Mouse (Mus musculus): ENCODE measurements around the gene Kdm5c. TPM values are rescaled to one million over a fixed set of nuclear protein-coding genes. Genes with fewer than 3 reads are reported as not detected.
A peak's percentile ranks its signal among the peaks of the same experiment; 100 is the strongest.
"Not testable (repeated sequence)": the region's sequence is repeated elsewhere in the genome, so short reads cannot be mapped to it uniquely, and the experiment has no call there.

Kdm5c gene
- polyA plus RNA-seq, 1 experiment from 2014 or later: 33.2 TPM

DNA sequence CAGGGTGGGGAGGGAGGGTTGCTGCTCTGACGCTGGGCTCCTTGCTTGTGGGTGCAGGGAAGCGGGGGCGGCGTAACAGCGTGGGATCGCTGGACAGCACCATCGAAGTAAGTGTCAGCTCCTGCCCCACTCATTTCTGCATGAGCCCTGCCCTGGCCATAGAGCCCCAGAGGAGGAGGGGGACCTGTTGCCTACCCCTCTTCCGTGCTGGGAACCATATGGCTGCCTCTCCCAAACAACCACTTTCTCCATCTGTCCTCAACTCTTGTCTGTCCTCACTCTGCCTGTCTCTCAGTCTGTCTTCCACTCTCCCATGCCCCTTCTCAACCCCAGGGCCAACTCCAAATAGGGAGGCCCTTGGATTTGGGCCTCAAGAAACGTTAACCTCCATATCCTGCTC lies 10.6 kb upstream of the Kdm5c start:
- H3K27me3 ChIP-seq (replicated peaks): peaks cover 4% of the 10 kb centered on the region; the same call in 1 of the 2 replicates
- no peaks in the 10 kb centered on the region for H3K36me3 ChIP-seq
- H3K4me2 ChIP-seq (replicated peaks): no peak overlapping the region
- no peak for ATAC-seq
- H3K4me1 ChIP-seq (replicated peaks): no peaks in the 10 kb centered on the region
- H3K27ac ChIP-seq: no peak overlapping the region
- no peaks in the 10 kb centered on the region for H3K9me3 ChIP-seq
- WGBS: 57% methylated on average over 9 of the region's 9 CpGs
- no peak overlapping the region for H3K4me3 ChIP-seq (replicated peaks)
- no peak overlapping the region for H3K9ac ChIP-seq

DNA sequence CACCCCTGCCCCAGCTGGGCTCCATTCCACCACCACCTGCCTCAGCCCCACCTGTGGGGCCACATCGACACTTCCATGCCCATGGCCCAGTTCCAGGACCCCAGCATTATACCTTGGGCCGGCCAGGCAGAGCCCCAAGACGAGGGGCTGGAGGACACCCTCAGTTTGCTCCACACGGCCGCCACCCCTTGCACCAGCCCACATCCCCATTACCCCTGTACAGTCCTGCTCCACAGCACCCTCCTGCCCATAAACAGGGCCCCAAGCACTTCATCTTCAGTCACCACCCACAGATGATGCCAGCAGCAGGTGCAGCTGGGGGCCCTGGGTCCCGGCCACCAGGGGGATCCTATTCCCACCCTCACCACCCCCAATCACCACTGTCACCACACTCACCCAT lies 9.5 kb upstream of the Kdm5c start:
- Histone ChIP-seq H3K27ac (no peak overlapping the region), H3K4me2 (replicated peaks) (no peak overlapping the region), H3K9ac (no peak overlapping the region), H3K4me1 (replicated peaks) (no peaks in the 10 kb centered on the region), H3K27me3 (replicated peaks) (peaks cover 4% of the 10 kb centered on the region; the same call in 1 of the 2 replicates), H3K36me3 (no peaks in the 10 kb centered on the region), H3K4me3 (replicated peaks) (no peak overlapping the region), H3K9me3 (no peaks in the 10 kb centered on the region)
- no peak for ATAC-seq
- WGBS: 85% methylated on average over 6 of the region's 6 CpGs

DNA sequence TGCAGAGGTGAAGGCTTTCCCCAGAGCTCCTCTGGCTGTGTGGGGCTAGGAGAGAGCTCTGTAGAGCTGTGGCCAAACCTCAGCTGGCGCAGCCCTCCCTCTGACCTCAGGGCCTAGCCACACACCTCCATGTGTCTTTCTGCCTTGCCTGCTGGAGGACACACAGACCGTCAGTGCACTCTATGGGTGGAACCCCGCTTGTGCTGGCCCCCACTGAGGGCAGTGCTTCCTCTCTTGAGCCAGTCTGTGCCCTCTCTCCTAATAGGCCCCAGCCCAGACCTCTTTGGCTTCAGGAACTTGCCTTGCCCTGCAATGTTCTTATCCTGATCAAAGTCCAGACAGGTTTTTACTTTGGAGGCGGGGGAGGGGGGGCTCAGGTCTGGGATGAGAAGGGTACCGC lies 8.5 kb upstream of the Kdm5c start:
- Histone ChIP-seq H3K9ac (no peak overlapping the region), H3K27me3 (replicated peaks) (no peaks in the 10 kb centered on the region; the same call in 1 of the 2 replicates), H3K9me3 (no peaks in the 10 kb centered on the region), H3K27ac (no peak overlapping the region), H3K36me3 (no peaks in the 10 kb centered on the region), H3K4me3 (replicated peaks) (no peak overlapping the region), H3K4me2 (replicated peaks) (no peak overlapping the region), H3K4me1 (replicated peaks) (no peaks in the 10 kb centered on the region)
- peak; percentile 71 for ATAC-seq
- WGBS: 63% methylated on average over 5 of the region's 5 CpGs

DNA sequence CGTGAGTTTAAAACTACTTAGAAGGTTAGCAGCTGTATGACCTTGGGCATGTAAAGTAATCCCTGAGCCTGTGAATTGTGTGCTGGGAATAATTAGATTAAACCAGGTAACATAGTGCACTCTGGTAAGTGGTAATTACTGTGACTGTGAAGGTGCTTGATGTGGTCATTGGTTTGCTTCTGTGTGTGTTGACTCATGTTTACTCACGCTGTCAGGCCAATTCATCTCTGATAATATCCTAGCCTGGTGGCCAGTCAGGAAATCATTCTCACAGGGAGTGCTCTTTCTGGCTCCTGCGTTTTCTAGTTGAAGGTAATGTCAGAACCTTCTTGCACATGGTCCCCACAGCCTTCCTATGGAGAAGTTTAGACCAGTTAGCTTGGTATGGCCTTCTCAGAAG lies 1.3 kb downstream of the Kdm5c start:
- Histone ChIP-seq H3K4me2 (replicated peaks) (peak overlapping the region; percentile 66), H3K9me3 (no peaks in the 10 kb centered on the region), H3K27me3 (replicated peaks) (no peaks in the 10 kb centered on the region), H3K36me3 (no peaks in the 10 kb centered on the region), H3K9ac (peak overlapping the region; percentile 77), H3K4me3 (replicated peaks) (peak overlapping the region; percentile 80), H3K27ac (no peak overlapping the region), H3K4me1 (replicated peaks) (no peaks in the 10 kb centered on the region; the same call in 1 of the 2 replicates)
- ATAC-seq: no peak
- 10% methylated on average over 3 of the region's 3 CpGs for WGBS

GRCm38 (mm10) chrX:152235758-152236157 lies 2.9 kb downstream of the Kdm5c start:
- H3K4me1 ChIP-seq (replicated peaks): no peaks in the 10 kb centered on the region; the same call in 1 of the 2 replicates
- no peak overlapping the region for H3K4me3 ChIP-seq (replicated peaks)
- 0 out of 2 replicates have a peak, but pooled peaks cover 2% of the 10 kb centered on the region for H3K36me3 ChIP-seq
- no peak for ATAC-seq
- WGBS: 56% methylated on average over 1 of the region's 2 CpGs
- H3K9ac ChIP-seq: no peak overlapping the region
- no peaks in the 10 kb centered on the region for H3K9me3 ChIP-seq
- no peak overlapping the region for H3K27ac ChIP-seq
- H3K4me2 ChIP-seq (replicated peaks): no peak overlapping the region
- no peaks in the 10 kb centered on the region for H3K27me3 ChIP-seq (replicated peaks)

DNA sequence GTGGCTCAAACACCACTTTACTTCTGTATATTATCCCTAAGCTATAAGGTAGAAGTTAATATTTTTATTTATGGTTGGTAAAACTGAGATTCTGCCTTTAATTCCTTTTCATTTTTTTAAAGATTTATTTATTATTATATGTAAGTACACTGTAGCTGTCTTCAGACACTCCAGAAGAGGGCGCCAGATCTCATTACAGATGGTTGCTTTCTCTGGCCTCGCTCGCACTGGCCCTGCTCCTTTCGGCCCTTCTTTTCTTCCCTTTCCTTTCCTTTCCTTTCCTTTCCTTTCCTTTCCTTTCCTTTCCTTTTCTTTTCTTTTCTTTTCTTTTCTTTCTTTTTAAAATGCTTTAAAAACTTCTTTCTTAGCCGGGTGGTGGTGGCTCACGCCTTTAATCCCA lies 10.3 kb downstream of the Kdm5c start:
- H3K27me3 ChIP-seq (replicated peaks); H3K4me2 ChIP-seq (replicated peaks); H3K4me3 ChIP-seq (replicated peaks); H3K27ac ChIP-seq; H3K4me1 ChIP-seq (replicated peaks); H3K9ac ChIP-seq; ATAC-seq; H3K9me3 ChIP-seq: not testable (repeated sequence)
- peaks cover 21% of the 10 kb centered on the region for H3K36me3 ChIP-seq
- WGBS: 83% methylated on average over 6 of the region's 6 CpGs

GRCm38 (mm10) chrX:152244492-152245189 lies 11.8 kb downstream of the Kdm5c start:
- no peaks in the 10 kb centered on the region for H3K4me1 ChIP-seq (replicated peaks)
- ATAC-seq: no peak
- WGBS: 97% methylated on average over 2 of the region's 2 CpGs
- H3K27me3 ChIP-seq (replicated peaks): no peaks in the 10 kb centered on the region
- H3K36me3 ChIP-seq: peaks cover 27% of the 10 kb centered on the region
- no peak overlapping the region for H3K27ac ChIP-seq
- no peak overlapping the region for H3K4me2 ChIP-seq (replicated peaks)
- no peak overlapping the region for H3K4me3 ChIP-seq (replicated peaks)
- no peak overlapping the region for H3K9ac ChIP-seq
- no peaks in the 10 kb centered on the region for H3K9me3 ChIP-seq

- no peaks in the 10 kb centered on the region for H3K4me1 ChIP-seq (replicated peaks)
- H3K27me3 ChIP-seq (replicated peaks): no peaks in the 10 kb centered on the region
- H3K9ac ChIP-seq: no peak overlapping the region
- no peak overlapping the region for H3K4me2 ChIP-seq (replicated peaks)
- H3K9me3 ChIP-seq: no peaks in the 10 kb centered on the region
- WGBS: 96% methylated on average over 11 of the region's 11 CpGs
- ATAC-seq: no peak
- H3K27ac ChIP-seq: no peak overlapping the region
- no peak overlapping the region for H3K4me3 ChIP-seq (replicated peaks)
- peaks cover 45% of the 10 kb centered on the region for H3K36me3 ChIP-seq
Measured at GRCm38 (mm10) chrX:152271189-152271588, 38.4 kb downstream of the Kdm5c start.

DNA sequence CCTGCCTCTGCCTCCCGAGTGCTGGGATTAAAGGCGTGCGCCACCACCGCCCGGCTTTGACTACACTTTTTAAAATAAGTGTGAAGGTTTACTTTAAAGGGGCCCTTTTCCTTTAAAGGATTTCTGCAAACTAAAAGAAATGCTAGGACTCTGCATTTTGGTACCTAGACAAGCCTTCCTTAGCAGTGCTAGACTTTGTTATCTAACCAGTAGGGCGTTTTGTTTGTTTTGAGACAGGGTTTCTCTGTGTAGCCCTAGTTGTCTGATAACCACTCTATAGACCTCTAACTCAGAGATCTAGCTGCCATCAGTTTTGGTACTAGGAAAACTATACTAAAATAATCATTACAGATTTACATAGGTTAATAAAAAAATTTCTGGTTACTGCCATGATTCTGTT lies 46.6 kb downstream of the Kdm5c start:
- no peak overlapping the region for H3K4me3 ChIP-seq (replicated peaks)
- ATAC-seq: no peak
- WGBS: 91% methylated on average over 6 of the region's 6 CpGs
- H3K27ac ChIP-seq: no peak overlapping the region
- H3K36me3 ChIP-seq: peaks cover 9% of the 10 kb centered on the region
- no peak overlapping the region for H3K9ac ChIP-seq
- no peak overlapping the region for H3K4me2 ChIP-seq (replicated peaks)
- H3K4me1 ChIP-seq (replicated peaks): no peaks in the 10 kb centered on the region
- H3K27me3 ChIP-seq (replicated peaks): no peaks in the 10 kb centered on the region
- H3K9me3 ChIP-seq: no peaks in the 10 kb centered on the region

DNA sequence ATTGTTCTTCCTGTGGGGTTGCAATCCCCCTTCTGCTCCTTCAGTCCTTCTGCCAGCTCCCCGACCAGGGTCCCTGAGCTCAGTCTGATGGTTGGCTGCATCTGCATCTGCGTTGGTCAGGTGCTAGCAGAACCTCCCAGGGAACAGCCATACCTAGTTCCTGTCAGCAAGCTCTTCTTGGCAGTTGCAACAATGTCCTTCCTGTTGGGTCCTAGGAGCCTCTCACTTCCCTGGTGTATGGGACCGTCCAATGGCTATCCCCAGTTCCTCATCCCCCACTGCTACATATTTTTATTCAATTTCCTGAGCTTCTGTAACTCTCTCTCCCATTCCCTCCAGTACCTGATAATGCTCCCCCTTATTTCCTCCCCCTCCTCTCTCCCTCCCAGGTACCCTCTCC lies 51.9 kb downstream of the Kdm5c start:
- Histone ChIP-seq H3K4me2 (replicated peaks) (no peak overlapping the region), H3K9me3 (no peaks in the 10 kb centered on the region), H3K4me3 (replicated peaks) (no peak overlapping the region), H3K36me3 (no peaks in the 10 kb centered on the region), H3K27me3 (replicated peaks) (no peaks in the 10 kb centered on the region), H3K27ac (no peak overlapping the region), H3K9ac (no peak overlapping the region), H3K4me1 (replicated peaks) (no peaks in the 10 kb centered on the region)
- WGBS: 83% methylated on average over 3 of the region's 3 CpGs
- ATAC-seq: no peak

- H3K9me3 ChIP-seq; H3K27ac ChIP-seq; H3K4me2 ChIP-seq (replicated peaks); H3K9ac ChIP-seq; H3K4me3 ChIP-seq (replicated peaks); ATAC-seq; H3K27me3 ChIP-seq (replicated peaks); H3K36me3 ChIP-seq; H3K4me1 ChIP-seq (replicated peaks): not testable (repeated sequence)
- whole genome bisulfite sequencing: 43% methylated on average over 1 of the region's 1 CpGs
Measured at GRCm38 (mm10) chrX:152287026-152287425, 54.2 kb downstream of the Kdm5c start.

DNA sequence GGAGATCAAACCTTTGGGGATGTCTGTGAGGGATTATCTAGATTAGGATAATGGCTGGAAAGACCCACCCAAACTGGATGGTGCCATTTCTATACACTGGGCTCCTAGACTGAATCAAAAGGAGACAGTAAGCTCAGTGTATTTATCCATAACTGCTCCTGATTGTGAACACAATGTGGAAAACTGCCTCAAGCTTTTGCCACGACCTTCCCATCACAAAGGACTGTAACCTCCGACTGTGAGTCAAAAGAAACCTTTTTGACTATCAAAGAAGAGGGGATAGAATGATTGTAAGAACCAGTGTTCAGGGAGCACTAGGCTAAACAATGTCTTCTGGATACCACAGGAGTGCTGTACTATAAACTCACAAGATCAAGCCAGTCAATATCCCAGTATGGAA lies 73.4 kb downstream of the Kdm5c start:
- Histone ChIP-seq H3K27me3 (replicated peaks) (no peaks in the 10 kb centered on the region), H3K4me1 (replicated peaks) (no peaks in the 10 kb centered on the region), H3K27ac (no peak overlapping the region), H3K4me2 (replicated peaks) (no peak overlapping the region), H3K4me3 (replicated peaks) (no peak overlapping the region), H3K9ac (no peak overlapping the region), H3K36me3 (no peaks in the 10 kb centered on the region), H3K9me3 (no peaks in the 10 kb centered on the region)
- no peak for ATAC-seq
- 75% methylated on average over 2 of the region's 2 CpGs for WGBS

GRCm38 (mm10) chrX:152307371-152307770 lies 74.6 kb downstream of the Kdm5c start:
- H3K27me3 ChIP-seq (replicated peaks): no peaks in the 10 kb centered on the region
- no peak overlapping the region for H3K27ac ChIP-seq
- H3K36me3 ChIP-seq: no peaks in the 10 kb centered on the region
- ATAC-seq: peak; percentile 58; the same call in 1 of the 2 replicates
- no peaks in the 10 kb centered on the region for H3K9me3 ChIP-seq
- H3K4me1 ChIP-seq (replicated peaks): no peaks in the 10 kb centered on the region
- H3K4me2 ChIP-seq (replicated peaks): no peak overlapping the region
- no peak overlapping the region for H3K9ac ChIP-seq
- no peak overlapping the region for H3K4me3 ChIP-seq (replicated peaks)

Data from intestine, embryonic 15.5 days (tissue).